Mouse (Mus musculus) retina, embryonic 14.5 days (tissue): ENCODE results near the gene Tmem33.

Experiments used
- DNase-seq: peaks from one replicate; pipeline ENCODE4 v3.0.0-alpha.2; 2015; ENCODE audit warnings: low spot score

The Tmem33 gene

GRCm38 (mm10) chr5:67324032-67324431 is 63.7 kb downstream of the Tmem33 start:
- DNase-seq = no peak

- DNase-seq = no peak
Measured at GRCm38 (mm10) chr5:67340811-67341210, 80.4 kb downstream of the Tmem33 start.
